Mouse (Mus musculus) erythroblast, embryonic 14.5 days (primary cell): ENCODE results near the gene Knl1.

Experiments
- GATA1 ChIP-seq: IDR thresholded peaks from 2 replicates; pipeline ENCODE4 v1.6.1; 2012; ENCODE audit warnings: low read length, inconsistent platforms, mixed read lengths
- TAL1 ChIP-seq: IDR thresholded peaks from 3 replicates; pipeline ENCODE4 v1.6.1; 2012; ENCODE audit warnings: low read length, inconsistent platforms, mixed read lengths

DNA sequence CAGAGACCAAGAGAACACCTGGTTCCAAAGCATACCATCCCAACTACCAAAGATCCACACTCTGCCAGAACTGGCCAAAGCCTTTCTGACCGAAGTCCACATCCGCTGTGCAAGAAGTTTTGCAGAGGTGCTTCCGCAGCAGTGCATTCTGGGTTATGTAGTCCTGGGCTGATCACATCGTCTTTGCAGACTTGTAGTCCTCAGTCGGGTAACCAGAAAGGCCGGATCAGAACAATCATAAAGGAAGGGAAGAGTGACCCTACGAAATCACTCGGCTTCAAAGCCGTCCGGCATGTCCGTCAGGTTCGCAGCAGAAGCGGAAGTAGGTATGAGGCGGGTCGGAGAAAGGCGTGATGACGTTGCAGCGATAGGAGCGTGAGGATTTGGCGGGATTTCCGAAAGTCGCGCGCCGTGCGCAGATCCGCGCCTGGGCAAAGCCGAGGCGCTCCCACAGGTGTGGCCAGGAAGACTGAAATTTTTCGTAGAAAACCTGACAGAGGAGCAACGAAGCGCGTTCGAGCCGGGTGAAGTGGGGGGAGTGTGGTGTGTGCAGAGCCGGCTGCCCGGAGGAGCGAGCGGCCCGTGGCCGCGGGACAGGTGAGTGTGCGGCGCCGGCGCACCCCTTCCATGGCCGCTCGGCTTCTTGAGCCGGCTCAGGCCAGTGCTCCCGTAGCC lies 65.7 kb downstream of the Knl1 start, which contains the start of gene Rad51:
- TF ChIP-seq GATA1 (peak; percentile 46), TAL1 (no peak)
